14 mouse cellular contexts compared by ENCODE assay signal in genomic region chr6:92921843-92922242, GRCm38 (mm10). TPM values are rescaled to one million over a fixed set of nuclear protein-coding genes. Genes with fewer than 3 reads are reported as not detected.
DNase-seq lines count a peak whose midpoint lies in the region; ATAC-seq and TF ChIP-seq lines count a peak whose summit lies in the region.
"Had no signal": no experiment of that assay in that cellular context is flagged by ENCODE, and none has a peak within 500 bp of the region (broad histone marks: within the 10 kb centered on the region; RNA-seq: fewer than 3 reads in every experiment).

No protein-coding gene starts in this region.

- no peaks in the 10 kb centered on the region; the same call in none of the 2 replicates for H3K79me2 ChIP-seq in heart, adult 2 months (replicated peaks; ENCODE audit: control insufficient read depth, insufficient read depth, low read length)

- no peaks in the 10 kb centered on the region for H3K9me3 ChIP-seq in heart, embryonic 13.5 days
- H3K9me3 ChIP-seq in midbrain, postnatal 0 days (ENCODE audit: low read length) = no peaks in the 10 kb centered on the region
- H3K9me3 ChIP-seq: embryonic facial prominence, embryonic 12.5 days; liver, embryonic 15.5 days; midbrain, embryonic 13.5 days had no signal

- ATAC-seq in heart, embryonic 13.5 days (ENCODE audit: extremely low read depth, insufficient number of reproducible peaks, low FRiP score, low TSS enrichment) = no peak
- ATAC-seq in megakaryocyte-erythroid progenitor cell, adult 5-6 weeks (replicated peaks; ENCODE audit: low FRiP score, low TSS enrichment, poor library complexity, severe bottlenecking) = no peak
- ATAC-seq in midbrain, postnatal 0 days (ENCODE audit: low FRiP score) = no peak
- ATAC-seq: forebrain, postnatal 0 days; inflammation-experienced regulatory T-cells, adult 6 months; midbrain, embryonic 13.5 days had no signal

- peaks cover 14% of the 10 kb centered on the region for H3K4me1 ChIP-seq in heart, adult 2 months (ENCODE audit: control insufficient read depth, insufficient read depth, low read length)
- H3K4me1 ChIP-seq in heart, embryonic 13.5 days = peaks cover 57% of the 10 kb centered on the region
- H3K4me1 ChIP-seq in kidney, adult 2 months (ENCODE audit: control insufficient read depth, insufficient read depth, low read length) = peaks cover 16% of the 10 kb centered on the region
- no peaks in the 10 kb centered on the region for H3K4me1 ChIP-seq in midbrain, postnatal 0 days (ENCODE audit: insufficient read depth, low read length)
- H3K4me1 ChIP-seq: liver, embryonic 15.5 days; midbrain, embryonic 13.5 days had no signal

- H3K4me2 ChIP-seq in heart, embryonic 13.5 days = peak overlapping the region; percentile 28
- H3K4me2 ChIP-seq in midbrain, postnatal 0 days (ENCODE audit: low read depth, low read length, poor library complexity, severe bottlenecking) = no peak overlapping the region
- H3K4me2 ChIP-seq: embryonic facial prominence, embryonic 12.5 days; liver, embryonic 15.5 days; midbrain, embryonic 13.5 days had no signal

- H3K9ac ChIP-seq in heart, adult 2 months (ENCODE audit: low read depth, low read length) = no peak overlapping the region
- no peak overlapping the region for H3K9ac ChIP-seq in heart, embryonic 13.5 days
- H3K9ac ChIP-seq in midbrain, postnatal 0 days (replicated peaks; ENCODE audit: low read length, poor library complexity, severe bottlenecking) = no peak overlapping the region
- H3K9ac ChIP-seq: embryonic facial prominence, embryonic 12.5 days; forebrain, postnatal 0 days; liver, embryonic 15.5 days; midbrain, embryonic 13.5 days had no signal

- TF ChIP-seq EP300 in heart, adult 2 months (IDR thresholded peaks at IDR 0.05; ENCODE audit: insufficient read depth, low read depth, low read length) = no peak

- WGBS in heart, adult 2 months = 6% methylated on average over 4 of the region's 4 CpGs
- 21% methylated on average over 4 of the region's 4 CpGs for WGBS in heart, embryonic 13.5 days
- WGBS in kidney, adult 2 months = 4% methylated on average over 4 of the region's 4 CpGs
- 58% methylated on average over 4 of the region's 4 CpGs for WGBS in midbrain, postnatal 0 days

- no peaks in the 10 kb centered on the region for H3K27me3 ChIP-seq in heart, adult 2 months (ENCODE audit: control insufficient read depth, insufficient read depth, low read length)
- H3K27me3 ChIP-seq in heart, embryonic 13.5 days (replicated peaks) = no peaks in the 10 kb centered on the region
- H3K27me3 ChIP-seq in kidney, adult 2 months (replicated peaks; ENCODE audit: control insufficient read depth, insufficient read depth, low read length) = no peaks in the 10 kb centered on the region
- no peaks in the 10 kb centered on the region for H3K27me3 ChIP-seq in midbrain, postnatal 0 days (ENCODE audit: insufficient read depth, low read length)
- H3K27me3 ChIP-seq: embryonic facial prominence, embryonic 12.5 days; liver, embryonic 15.5 days; midbrain, embryonic 13.5 days had no signal

- TF ChIP-seq POLR2A in heart, adult 2 months (IDR thresholded peaks at IDR 0.05; ENCODE audit: insufficient read depth, low read depth, low read length) = no peak
- TF ChIP-seq POLR2A in kidney, adult 2 months (IDR thresholded peaks at IDR 0.05; ENCODE audit: low read depth, low read length) = no peak

- peaks cover 12% of the 10 kb centered on the region for H3K36me3 ChIP-seq in heart, adult 2 months (ENCODE audit: control insufficient read depth, insufficient read depth, low read length)
- peaks cover 6% of the 10 kb centered on the region; the same call in 1 of the 2 replicates for H3K36me3 ChIP-seq in heart, embryonic 13.5 days
- H3K36me3 ChIP-seq in kidney, adult 2 months (ENCODE audit: control insufficient read depth, insufficient read depth, low read length) = no peaks in the 10 kb centered on the region
- H3K36me3 ChIP-seq in midbrain, postnatal 0 days (ENCODE audit: insufficient read depth, low read length) = no peaks in the 10 kb centered on the region
- H3K36me3 ChIP-seq: embryonic facial prominence, embryonic 12.5 days; liver, embryonic 15.5 days; midbrain, embryonic 13.5 days had no signal

- intact Hi-C loops in heart, adult 2 months (cut with DNase I) = no loop called here
- intact Hi-C loops in heart, postnatal 25 days (cut with DNase I) = no loop called here

- H3K27ac ChIP-seq in heart, adult 2 months = peak overlapping the region; percentile 30; the same call in 1 of the 2 replicates
- peak overlapping the region; percentile 61 for H3K27ac ChIP-seq in heart, embryonic 13.5 days (replicated peaks)
- peak overlapping the region; percentile 9 for H3K27ac ChIP-seq in kidney, adult 2 months (ENCODE audit: insufficient read depth, low read depth, low read length)
- no peak overlapping the region for H3K27ac ChIP-seq in midbrain, postnatal 0 days (ENCODE audit: low read depth, low read length)
- H3K27ac ChIP-seq: embryonic facial prominence, embryonic 12.5 days; liver, embryonic 15.5 days; midbrain, embryonic 13.5 days had no signal

- DNase-seq in heart, adult 2 months = peak; percentile 34 to 42
- DNase-seq in heart, postnatal 25 days (ENCODE audit: low spot score) = no peak
- peak; percentile 90 for DNase-seq in kidney, adult 2 months
- DNase-seq in lung, postnatal 10 days = peak; percentile 51
- no peak for DNase-seq in midbrain, postnatal 0 days (ENCODE audit: low spot score)
- DNase-seq: cerebellum, postnatal 10 days; forebrain, postnatal 0 days had no signal

- TF ChIP-seq CTCF in heart, adult 2 months (IDR thresholded peaks at IDR 0.05) = no peak
- no peak for TF ChIP-seq CTCF in kidney, adult 2 months (conservative IDR thresholded peaks at IDR 0.05; ENCODE audit: insufficient read depth, insufficient read length, low read depth, low read length)
- TF ChIP-seq CTCF in midbrain, postnatal 0 days (IDR thresholded peaks at IDR 0.05) = no peak

- no peak overlapping the region for H3K4me3 ChIP-seq in heart, adult 2 months
- no peak overlapping the region for H3K4me3 ChIP-seq in heart, embryonic 13.5 days
- H3K4me3 ChIP-seq in kidney, adult 2 months (ENCODE audit: insufficient read depth, low read depth, low read length) = no peak overlapping the region
- H3K4me3 ChIP-seq in midbrain, postnatal 0 days (ENCODE audit: low read depth, low read length) = no peak overlapping the region
- H3K4me3 ChIP-seq: embryonic facial prominence, embryonic 12.5 days; liver, embryonic 15.5 days; midbrain, embryonic 13.5 days had no signal

RNA-seq across cellular contexts. Expression of gene Adamts9, which starts 21.4 kb away (rescaled TPM):
- 10 to 100 TPM in 1 of 2 experiments, 1 to 10 TPM in 1; 9.6 to 17.5 TPM for total RNA-seq in heart, adult 2 months (2021)
- 5.7 and 9.2 TPM in 2 replicates for polyA plus RNA-seq in heart, adult 2 months (2012; rRNA removed)
- 10 to 100 TPM; 20.4 to 21.7 TPM for total RNA-seq in heart, postnatal 25 days (2021)
- 5.1 and 5.3 TPM in 2 replicates for polyA plus RNA-seq in heart, embryonic 13.5 days (2015; fragmentation: Nextera tagmentation; extraction: Ambion mirVana)
- 6.3 and 6.7 TPM in 2 replicates for polyA plus RNA-seq in kidney, adult 2 months (2012; rRNA removed)
- not detected in 2 replicates for total RNA-seq in megakaryocyte-erythroid progenitor cell, adult 5-6 weeks (2014; fragmentation: Nextera tagmentation)
- total RNA-seq in megakaryocyte-erythroid progenitor cell, adult 5-6 weeks (2017) = not detected in 2 replicates
- 8.3 and 9.4 TPM in 2 replicates for total RNA-seq in midbrain, postnatal 0 days (2014; rRNA removed)
- 0.81 and 2.0 TPM in 2 replicates for polyA plus RNA-seq in midbrain, postnatal 0 days (2015; fragmentation: Nextera tagmentation; extraction: Ambion mirVana)

RNA-seq across cellular contexts. Expression of gene Gm15737, which starts 52.7 kb away (rescaled TPM):
- total RNA-seq in heart, adult 2 months (2021) = under 1 TPM; 0.36 to 0.52 TPM
- polyA plus RNA-seq in heart, adult 2 months (2012; rRNA removed) = 0.12 and 0.56 TPM in 2 replicates
- total RNA-seq in heart, postnatal 25 days (2021) = under 1 TPM; 0.29 to 0.39 TPM
- 0.22 and 0.24 TPM in 2 replicates for polyA plus RNA-seq in heart, embryonic 13.5 days (2015; fragmentation: Nextera tagmentation; extraction: Ambion mirVana)
- 0.01 TPM in 1 of 2 replicates, not detected in the other for polyA plus RNA-seq in kidney, adult 2 months (2012; rRNA removed)
- not detected in 2 replicates for total RNA-seq in megakaryocyte-erythroid progenitor cell, adult 5-6 weeks (2014; fragmentation: Nextera tagmentation)
- not detected in 2 replicates for total RNA-seq in megakaryocyte-erythroid progenitor cell, adult 5-6 weeks (2017)
- total RNA-seq in midbrain, postnatal 0 days (2014; rRNA removed) = not detected in 2 replicates
- not detected in 2 replicates for polyA plus RNA-seq in midbrain, postnatal 0 days (2015; fragmentation: Nextera tagmentation; extraction: Ambion mirVana)
- total RNA-seq: forebrain, postnatal 0 days had no signal
- polyA plus RNA-seq: forebrain, postnatal 0 days; inflammation-experienced regulatory T-cells, adult 6 months; liver, embryonic 15.5 days; midbrain, embryonic 13.5 days; testis, adult 2 months had no signal

Comparison
In these comparisons a context has a peak if more than half of its experiments do, and no peak if none do; other contexts are left out.
1. DNase-seq: peak in heart, adult 2 months (2 of 2), kidney, adult 2 months (single experiment) and lung, postnatal 10 days (single experiment); none in heart, postnatal 25 days (single experiment) and midbrain, postnatal 0 days (single experiment).